Mouse (Mus musculus) C2C12 (cell line): ENCODE measurements around the gene Auts2.

Source experiments
- CEBPB ChIP-seq: IDR thresholded peaks from one replicate; pipeline ENCODE4 v1.6.1; 2011; ENCODE audit warnings: low read depth, mild to moderate bottlenecking, control low read depth, moderate library complexity
- CTCF ChIP-seq: IDR thresholded peaks from one replicate; pipeline ENCODE4 v1.5.1; 2011; ENCODE audit not compliant: control insufficient read depth, insufficient read depth, insufficient read length
- FOSL1 ChIP-seq: IDR thresholded peaks from one replicate; pipeline ENCODE4 v1.8.0; 2011; ENCODE audit warnings: mild to moderate bottlenecking, low read length; ENCODE audit not compliant: poor library complexity, insufficient read depth, severe bottlenecking
- MAX ChIP-seq: IDR thresholded peaks from one replicate; pipeline ENCODE4 v1.6.1; 2011; ENCODE audit warnings: mild to moderate bottlenecking, control low read depth
- MYOD1 ChIP-seq: IDR thresholded peaks from one replicate; pipeline ENCODE4 v1.6.1; 2011; ENCODE audit warnings: low read depth; ENCODE audit not compliant: control insufficient read depth, insufficient read length
- MYOG ChIP-seq: IDR thresholded peaks from one replicate; pipeline ENCODE4 v1.6.1; 2011; ENCODE audit not compliant: control insufficient read depth, insufficient read length; ENCODE audit errors: extremely low read depth
- USF1 ChIP-seq: IDR thresholded peaks from one replicate; pipeline ENCODE4 v1.6.1; 2011; ENCODE audit warnings: low read depth, mild to moderate bottlenecking, control low read depth, moderate library complexity

GRCm38 (mm10) chr5:131812483-131813063 is 730.6 kb downstream of the Auts2 start:
- TF ChIP-seq USF1 (no peak), CTCF (no peak), FOSL1 (no peak), MAX (no peak), MYOD1 (no peak), MYOG (no peak), CEBPB (no peak)
